Mouse (Mus musculus): Measurements from ENCODE around the gene Spc25. TPM values are rescaled to one million over a fixed set of nuclear protein-coding genes. Genes with fewer than 3 reads are reported as not detected.

Gene Spc25
- polyA plus RNA-seq, 1 experiment from 2014 or later: 193 TPM

GRCm38 (mm10) chr2:69179721-69180120, 26.3 kb downstream of the Spc25 start:
- Histone ChIP-seq H3K4me1 (replicated peaks) (no peaks in the 10 kb centered on the region), H3K4me2 (no peak overlapping the region)
- 90% methylated on average over 4 of the region's 4 CpGs for WGBS

GRCm38 (mm10) chr2:69175296-69175695, 30.7 kb downstream of the Spc25 start:
- no peak for ATAC-seq (ENCODE audit: insufficient number of reproducible peaks, insufficient read depth, low FRiP score, low TSS enrichment, low read depth)
- Histone ChIP-seq H3K4me1 (replicated peaks) (no peaks in the 10 kb centered on the region), H3K4me3 (replicated peaks) (no peak overlapping the region), H3K9me3 (0 out of 2 replicates have a peak, but pooled peaks cover 5% of the 10 kb centered on the region), H3K9ac (replicated peaks) (no peak overlapping the region), H3K4me2 (no peak overlapping the region), H3K27ac (no peak overlapping the region), H3K27me3 (no peaks in the 10 kb centered on the region), H3K36me3 (no peaks in the 10 kb centered on the region)
- 83% methylated on average over 5 of the region's 5 CpGs for WGBS

More at GRCm38 (mm10) chr2:69179721-69180120, 26.3 kb downstream of the Spc25 start:
- H3K27ac ChIP-seq: no peak overlapping the region
- no peak for ATAC-seq (ENCODE audit: insufficient number of reproducible peaks, insufficient read depth, low FRiP score, low TSS enrichment, low read depth)
- no peaks in the 10 kb centered on the region for H3K9me3 ChIP-seq
- H3K27me3 ChIP-seq: no peaks in the 10 kb centered on the region
- no peak overlapping the region for H3K9ac ChIP-seq (replicated peaks)
- no peaks in the 10 kb centered on the region for H3K36me3 ChIP-seq
- no peak overlapping the region for H3K4me3 ChIP-seq (replicated peaks)

- no peak overlapping the region for H3K4me2 ChIP-seq
- H3K4me1 ChIP-seq (replicated peaks): no peaks in the 10 kb centered on the region
- 0 out of 2 replicates have a peak, but pooled peaks cover 5% of the 10 kb centered on the region for H3K9me3 ChIP-seq
- WGBS: 56% methylated on average over 9 of the region's 9 CpGs
- no peak for ATAC-seq (ENCODE audit: insufficient number of reproducible peaks, insufficient read depth, low FRiP score, low TSS enrichment, low read depth)
- H3K27me3 ChIP-seq: no peaks in the 10 kb centered on the region
- H3K4me3 ChIP-seq (replicated peaks): no peak overlapping the region
- no peaks in the 10 kb centered on the region for H3K36me3 ChIP-seq
- H3K9ac ChIP-seq (replicated peaks): no peak overlapping the region
- no peak overlapping the region for H3K27ac ChIP-seq
These were observed 35.5 kb downstream of the Spc25 start for GRCm38 (mm10) chr2:69170395-69171077.

GRCm38 (mm10) chr2:69158907-69159306, 47.1 kb downstream of the Spc25 start:
- H3K4me2 ChIP-seq: no peak overlapping the region
- H3K27ac ChIP-seq: no peak overlapping the region
- no peak overlapping the region for H3K4me3 ChIP-seq (replicated peaks)
- no peaks in the 10 kb centered on the region; the same call in 1 of the 2 replicates for H3K27me3 ChIP-seq
- H3K9me3 ChIP-seq: no peaks in the 10 kb centered on the region
- no peak for ATAC-seq (ENCODE audit: insufficient number of reproducible peaks, insufficient read depth, low FRiP score, low TSS enrichment, low read depth)
- H3K36me3 ChIP-seq: no peaks in the 10 kb centered on the region
- no peak overlapping the region for H3K9ac ChIP-seq (replicated peaks)
- 0 out of 2 replicates have a peak, but pooled peaks cover 7% of the 10 kb centered on the region for H3K4me1 ChIP-seq (replicated peaks)

GRCm38 (mm10) chr2:69156283-69156682, 49.7 kb downstream of the Spc25 start:
- no peak overlapping the region for H3K4me2 ChIP-seq
- 0 out of 2 replicates have a peak, but pooled peaks cover 11% of the 10 kb centered on the region for H3K4me1 ChIP-seq (replicated peaks)
- H3K9ac ChIP-seq (replicated peaks): no peak overlapping the region
- H3K36me3 ChIP-seq: no peaks in the 10 kb centered on the region
- no peaks in the 10 kb centered on the region for H3K27me3 ChIP-seq
- no peaks in the 10 kb centered on the region for H3K9me3 ChIP-seq
- 62% methylated on average over 7 of the region's 7 CpGs for WGBS
- H3K4me3 ChIP-seq (replicated peaks): no peak overlapping the region
- peak overlapping the region; percentile 4; the same call in 1 of the 2 replicates for H3K27ac ChIP-seq
- ATAC-seq (ENCODE audit: insufficient number of reproducible peaks, insufficient read depth, low FRiP score, low TSS enrichment, low read depth): no peak

GRCm38 (mm10) chr2:69155861-69156260, 50.1 kb downstream of the Spc25 start:
- Histone ChIP-seq H3K27ac (peak overlapping the region; percentile 4; the same call in 1 of the 2 replicates), H3K36me3 (no peaks in the 10 kb centered on the region), H3K9ac (replicated peaks) (no peak overlapping the region), H3K27me3 (no peaks in the 10 kb centered on the region), H3K4me2 (no peak overlapping the region), H3K9me3 (no peaks in the 10 kb centered on the region), H3K4me1 (replicated peaks) (0 out of 2 replicates have a peak, but pooled peaks cover 11% of the 10 kb centered on the region), H3K4me3 (replicated peaks) (no peak overlapping the region)
- ATAC-seq (ENCODE audit: insufficient number of reproducible peaks, insufficient read depth, low FRiP score, low TSS enrichment, low read depth): peak; percentile 69
- 53% methylated on average over 3 of the region's 3 CpGs for WGBS

- 80% methylated on average over 5 of the region's 5 CpGs for WGBS
- Histone ChIP-seq H3K9me3 (no peaks in the 10 kb centered on the region), H3K9ac (replicated peaks) (no peak overlapping the region), H3K27me3 (no peaks in the 10 kb centered on the region), H3K4me2 (no peak overlapping the region), H3K4me1 (replicated peaks) (0 out of 2 replicates have a peak, but pooled peaks cover 4% of the 10 kb centered on the region), H3K27ac (no peak overlapping the region), H3K36me3 (no peaks in the 10 kb centered on the region), H3K4me3 (replicated peaks) (no peak overlapping the region)
- ATAC-seq (ENCODE audit: insufficient number of reproducible peaks, insufficient read depth, low FRiP score, low TSS enrichment, low read depth): no peak
These were observed 55.2 kb downstream of the Spc25 start for GRCm38 (mm10) chr2:69150841-69151240.

- H3K9ac ChIP-seq (replicated peaks): no peak overlapping the region
These were observed 56.8 kb downstream of the Spc25 start for GRCm38 (mm10) chr2:69149154-69149553.

GRCm38 (mm10) chr2:69148691-69149090, 57.3 kb downstream of the Spc25 start:
- no peak overlapping the region for H3K4me2 ChIP-seq
- H3K27me3 ChIP-seq: no peaks in the 10 kb centered on the region
- WGBS: 74% methylated on average over 3 of the region's 3 CpGs
- no peak overlapping the region for H3K27ac ChIP-seq
- ATAC-seq (ENCODE audit: insufficient number of reproducible peaks, insufficient read depth, low FRiP score, low TSS enrichment, low read depth): no peak
- no peak overlapping the region for H3K9ac ChIP-seq (replicated peaks)
- H3K9me3 ChIP-seq: no peaks in the 10 kb centered on the region
- 0 out of 2 replicates have a peak, but pooled peaks cover 4% of the 10 kb centered on the region for H3K4me1 ChIP-seq (replicated peaks)
- no peaks in the 10 kb centered on the region for H3K36me3 ChIP-seq
- no peak overlapping the region for H3K4me3 ChIP-seq (replicated peaks)

More at GRCm38 (mm10) chr2:69149154-69149553, 56.8 kb downstream of the Spc25 start:
- ATAC-seq (ENCODE audit: insufficient number of reproducible peaks, insufficient read depth, low FRiP score, low TSS enrichment, low read depth): no peak; the same call in 1 of the 2 replicates
- no peaks in the 10 kb centered on the region for H3K27me3 ChIP-seq
- no peak overlapping the region for H3K4me3 ChIP-seq (replicated peaks)
- 0 out of 2 replicates have a peak, but pooled peaks cover 4% of the 10 kb centered on the region for H3K4me1 ChIP-seq (replicated peaks)
- H3K4me2 ChIP-seq: no peak overlapping the region
- H3K27ac ChIP-seq: no peak overlapping the region
- no peaks in the 10 kb centered on the region for H3K9me3 ChIP-seq
- WGBS: 86% methylated on average over 10 of the region's 10 CpGs
- H3K36me3 ChIP-seq: no peaks in the 10 kb centered on the region

Other genes with a start within 250 kb of the Spc25 start
- gene Nostrin, start 70.4 kb downstream of the Spc25 start, polyA plus RNA-seq (2016; fragmentation: Nextera tagmentation; extraction: Ambion mirVana): 1.1 and 1.9 TPM in 2 replicates
- gene G6pc2, start 4.9 kb upstream of the Spc25 start, polyA plus RNA-seq (2016; fragmentation: Nextera tagmentation; extraction: Ambion mirVana): 0.14 TPM in 1 of 2 replicates, not detected in the other
- gene Abcb11, start 136.4 kb upstream of the Spc25 start, polyA plus RNA-seq (2016; fragmentation: Nextera tagmentation; extraction: Ambion mirVana): not detected in 2 replicates
- gene Dhrs9, start 174.3 kb upstream of the Spc25 start, polyA plus RNA-seq (2016; fragmentation: Nextera tagmentation; extraction: Ambion mirVana): not detected in 2 replicates

Data from limb, embryonic 12.5 days (tissue).